Mouse (Mus musculus) heart, postnatal 14 days (tissue): Measurements from ENCODE around the gene Shld2. TPM values are rescaled to one million over a fixed set of nuclear protein-coding genes. Genes with fewer than 3 reads are reported as not detected.

Experiments
- DNase-seq, 2 experiments: peaks; one replicate each; pipeline ENCODE4 v3.0.0; 2021 to 2022
- intact Hi-C: fragments of 180-260 bp; cut with DNase I; formaldehyde crosslinking; loops from one replicate; pipeline ENCODE4 v1.15.1; 2025
- total RNA-seq, 2 experiments: library from RNA; stranded (reverse); gene quantifications; 2 replicates each; pipeline ENCODE4 v1.2.3; 2021

Shld2 gene
- total RNA-seq, 2 experiments from 2014 or later, result 7.2 to 7.6 TPM

DNA sequence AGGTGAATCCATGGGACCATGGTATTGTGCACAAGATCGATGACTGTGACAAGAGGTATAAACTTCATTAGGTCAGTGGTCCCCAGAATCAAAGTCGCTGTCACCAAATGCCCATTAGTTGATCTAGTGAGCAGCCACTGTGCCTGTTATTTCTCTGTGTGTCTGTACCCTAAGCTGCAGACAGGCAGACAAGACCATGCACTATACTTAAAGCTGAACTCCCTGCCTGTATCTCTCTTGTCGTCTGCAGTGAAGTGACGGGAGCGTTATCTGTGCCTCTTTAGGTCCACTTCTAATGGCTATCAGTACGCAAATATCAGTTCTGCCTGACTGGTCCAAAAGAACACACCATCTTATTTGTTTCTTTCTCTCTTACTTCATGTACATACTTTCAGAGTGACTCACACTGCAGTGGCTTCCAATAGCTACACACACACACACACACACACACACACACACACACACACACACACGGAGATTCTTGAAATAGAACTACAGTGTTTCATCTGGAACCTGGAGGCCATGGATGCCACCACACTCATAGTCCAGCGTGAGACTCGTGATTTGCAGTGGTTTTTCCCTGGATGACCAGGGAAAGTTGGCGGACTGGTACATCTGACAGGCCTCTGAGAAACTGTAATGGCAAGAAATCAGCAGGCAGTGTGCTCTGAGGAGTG, 81.3 kb downstream of the Shld2 start:
- intact Hi-C loops, result no loop called here
- no peak for DNase-seq

DNA sequence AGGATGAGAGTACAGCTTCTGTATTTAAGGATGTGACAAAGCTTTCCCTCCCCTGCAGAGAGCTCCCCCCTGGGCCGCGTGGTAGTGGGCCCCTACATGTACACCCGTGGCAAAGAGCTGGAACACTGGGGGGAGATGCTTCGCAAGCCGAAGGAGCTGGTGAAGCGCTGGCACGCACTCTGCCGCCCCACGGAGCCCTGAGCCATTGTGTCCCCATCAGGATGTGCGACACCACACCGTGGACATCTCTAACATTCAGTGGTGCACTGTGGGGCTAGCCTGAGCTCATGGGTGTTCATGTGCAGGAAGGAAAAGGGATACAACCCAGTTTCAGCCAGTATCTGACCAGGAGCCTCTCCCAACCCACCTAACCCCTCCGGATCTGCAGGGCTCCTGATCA, 82.3 kb downstream of the Shld2 start:
- DNase-seq, result no peak
- intact Hi-C loops, result no loop called here

DNA sequence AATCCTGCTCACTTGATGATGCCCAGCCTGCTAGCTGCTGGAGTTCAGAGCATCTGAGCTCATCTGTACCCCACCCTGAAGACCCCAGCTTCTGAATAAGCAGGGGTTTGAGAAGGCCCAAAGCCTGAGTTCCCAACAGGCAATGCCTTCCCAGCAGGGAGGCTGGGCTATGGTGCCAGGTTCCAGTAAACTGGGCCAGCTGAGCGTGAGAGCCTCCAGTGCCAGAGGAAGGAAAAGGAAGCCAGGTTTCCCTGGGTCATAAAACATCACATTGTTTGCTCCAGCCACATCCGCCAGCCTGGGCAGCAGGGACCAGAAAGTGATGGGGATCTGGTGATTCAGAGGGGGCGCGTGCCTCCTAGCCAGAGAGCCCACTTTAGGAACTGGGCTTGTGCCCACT, 83.7 kb downstream of the Shld2 start:
- intact Hi-C loops, result no loop called here
- no peak for DNase-seq

DNA sequence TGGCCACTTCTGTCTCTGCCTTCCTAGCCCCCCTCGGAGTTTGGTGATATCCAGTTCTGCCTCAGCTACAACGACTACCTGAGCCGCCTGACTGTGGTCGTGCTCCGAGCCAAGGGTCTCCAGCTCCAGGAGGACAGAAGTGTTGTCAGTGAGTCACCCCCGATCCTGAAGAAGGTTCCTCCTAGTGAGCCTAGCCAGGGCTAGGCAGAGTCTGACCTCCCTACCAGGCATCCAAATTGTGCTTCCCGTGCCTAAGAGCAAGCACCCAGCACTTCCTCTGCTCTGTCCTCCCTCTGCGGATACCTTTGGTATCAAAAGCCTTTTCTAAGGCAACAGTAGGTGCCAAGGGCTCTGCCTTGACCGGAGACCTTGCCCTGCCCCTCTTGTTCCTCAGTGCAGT, 84.3 kb downstream of the Shld2 start:
- no peak for DNase-seq
- intact Hi-C loops, result no loop called here

DNA sequence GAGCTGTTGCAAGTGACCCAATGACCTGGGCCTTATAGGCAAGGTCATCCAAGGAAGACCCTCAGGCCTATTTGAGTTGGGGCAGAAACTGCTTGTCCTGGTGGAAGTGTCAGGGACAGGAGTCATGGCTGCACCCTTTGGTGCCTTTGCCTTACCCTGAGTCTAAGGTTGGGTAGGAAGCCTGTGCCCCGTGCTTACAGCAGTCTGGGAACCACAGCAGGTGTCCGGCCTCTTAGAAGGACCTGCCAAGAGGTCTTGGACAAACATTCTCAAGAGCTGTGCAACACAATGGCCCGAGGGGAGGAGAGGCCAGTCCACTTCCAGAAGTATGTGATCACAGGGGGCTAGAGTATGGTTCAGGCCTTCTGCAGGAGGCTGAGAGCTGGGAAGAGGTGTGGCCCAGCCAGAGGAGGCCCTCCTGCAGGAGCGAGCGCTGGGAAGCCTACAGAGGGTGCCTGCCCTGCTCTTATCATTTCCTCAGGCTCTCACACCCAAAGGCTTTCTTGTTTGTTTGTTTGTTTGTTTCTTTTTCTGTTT, 86.9 kb downstream of the Shld2 start:
- intact Hi-C loops, result no loop called here
- DNase-seq, result no peak

DNA sequence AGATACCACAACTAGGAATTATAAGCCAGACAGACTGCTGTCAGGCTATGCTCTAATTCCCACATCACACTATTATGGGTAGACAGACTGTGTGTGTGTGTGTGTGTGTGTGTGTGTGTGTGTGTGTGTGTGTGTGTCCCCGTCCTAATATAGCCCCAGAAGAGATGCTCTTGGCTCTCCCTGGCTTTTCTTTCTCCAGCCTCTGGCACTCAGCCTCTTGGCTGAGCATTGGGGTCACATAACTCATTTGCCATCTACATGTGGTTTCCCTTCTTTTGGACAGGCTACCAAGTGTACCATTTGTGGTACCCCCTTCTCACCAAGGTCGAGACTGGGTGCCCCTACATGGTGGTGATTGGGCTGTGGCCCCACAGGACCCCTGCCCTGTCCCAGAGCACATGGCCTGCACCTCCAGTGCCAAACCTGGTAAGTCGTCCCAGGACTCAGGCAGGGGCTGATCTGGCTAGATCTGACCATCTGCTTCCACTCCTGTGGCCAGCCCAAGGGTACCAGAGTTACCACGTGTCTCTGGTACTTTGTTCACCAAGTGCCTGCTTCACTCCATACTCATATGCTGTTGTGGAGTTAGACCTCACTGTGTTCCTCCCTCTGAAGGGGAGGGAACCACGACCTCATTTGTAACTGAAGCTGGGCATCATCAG, 88.7 kb downstream of the Shld2 start:
- peak in 1 of 2 experiments; percentile 30 for DNase-seq
- intact Hi-C loops, result no loop called here

DNA sequence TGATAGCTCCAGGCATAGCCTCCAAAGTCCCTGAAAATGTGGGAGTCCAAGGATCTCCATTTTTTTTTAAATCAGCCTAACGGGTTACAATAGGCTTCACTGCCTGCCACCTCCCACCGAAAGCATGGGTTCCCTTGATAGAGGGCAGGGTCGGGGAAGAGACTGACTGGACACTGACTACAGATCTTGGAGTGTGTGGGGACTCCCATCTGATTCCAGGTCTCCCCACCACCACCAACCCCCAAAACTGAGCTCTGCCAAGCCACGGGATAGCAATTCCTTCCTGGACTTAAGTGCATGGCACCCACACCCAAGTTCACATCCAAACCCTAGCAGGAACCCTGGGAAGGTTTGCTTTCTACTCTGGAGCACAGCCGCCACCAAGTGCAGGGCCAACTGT, 89.9 kb downstream of the Shld2 start:
- intact Hi-C loops, result no loop called here
- DNase-seq, result no peak

DNA sequence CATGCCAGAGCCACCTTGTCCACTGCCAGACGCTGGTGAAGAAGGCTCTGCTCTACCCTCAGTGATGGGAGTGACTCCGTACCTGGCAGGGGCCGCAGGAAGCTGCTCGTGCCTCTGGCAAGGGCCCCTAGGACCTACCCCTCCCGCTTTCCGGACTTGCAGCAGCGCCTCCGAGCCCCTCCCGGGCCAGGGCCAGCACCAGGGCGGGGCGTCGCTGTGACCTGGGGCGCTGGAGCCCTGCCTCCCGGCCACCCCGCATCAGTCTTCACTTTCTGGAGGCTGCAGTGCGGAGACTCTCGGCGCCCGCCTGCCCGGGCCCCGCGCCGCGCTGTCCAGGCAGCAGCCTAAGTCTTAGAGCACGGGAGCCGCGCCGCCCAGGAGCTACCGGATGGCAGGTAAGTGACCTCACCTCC, 90.5 kb downstream of the Shld2 start:
- intact Hi-C loops, result no loop called here
- no peak for DNase-seq

DNA sequence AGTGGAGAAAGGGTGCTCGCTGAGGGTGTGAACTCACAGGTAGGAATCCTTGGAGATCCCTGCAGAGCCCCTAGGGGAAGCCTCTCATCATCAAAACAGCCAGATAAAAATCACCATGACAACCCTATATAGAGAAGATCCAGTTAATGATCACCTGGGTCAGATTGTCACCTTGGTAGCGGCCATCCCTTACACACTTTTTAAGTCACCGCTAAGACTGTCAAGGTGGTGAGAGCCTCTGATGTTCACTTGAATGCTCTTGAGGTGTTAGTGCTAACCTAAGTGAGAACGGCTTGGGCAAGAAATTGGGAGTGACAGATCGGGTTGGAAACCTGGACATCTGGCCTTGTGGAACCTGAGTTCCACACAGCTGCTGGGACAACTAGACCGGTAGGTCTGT, 91.0 kb downstream of the Shld2 start, which contains the start of gene Syt15:
Gene Syt15, plus strand, starts transcription at position 301 of the 400 bp plus-strand sequence.
- DNase-seq, result no peak
- intact Hi-C loops, result no loop called here

DNA sequence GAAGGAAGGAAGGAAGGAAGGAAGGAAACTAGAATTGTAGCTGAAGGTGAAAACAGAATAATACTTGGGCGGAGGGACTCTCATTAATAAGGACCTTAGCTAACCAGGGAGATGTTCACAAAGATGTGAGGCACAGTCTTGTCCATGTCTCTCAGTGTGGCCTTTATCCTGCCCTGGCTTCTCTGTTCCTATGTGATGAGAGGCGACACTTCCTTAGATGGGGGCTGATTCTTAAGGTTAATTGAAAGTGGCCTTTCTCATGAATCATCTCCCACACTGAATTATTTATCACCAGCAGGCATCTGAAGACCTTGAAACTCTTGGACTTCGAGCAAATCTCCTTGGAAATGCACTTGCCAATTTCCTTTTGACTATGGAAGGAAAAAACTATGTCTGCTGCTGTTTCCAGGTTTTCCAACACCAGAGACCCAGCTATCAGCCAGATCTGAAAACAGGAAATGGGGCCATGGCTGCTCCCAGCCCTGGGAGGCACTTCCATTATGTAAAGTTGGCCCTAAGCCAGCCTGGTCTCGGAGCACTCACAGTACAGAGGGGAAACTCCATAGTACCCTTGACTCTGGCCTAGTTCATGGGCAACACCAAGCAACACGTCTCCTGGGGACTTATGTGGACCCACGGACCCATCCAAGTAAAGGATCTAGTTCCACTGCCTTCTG, 94.7 kb downstream of the Shld2 start:
- intact Hi-C loops, result no loop called here
- DNase-seq, result peak in 1 of 2 experiments; percentile 23

DNA sequence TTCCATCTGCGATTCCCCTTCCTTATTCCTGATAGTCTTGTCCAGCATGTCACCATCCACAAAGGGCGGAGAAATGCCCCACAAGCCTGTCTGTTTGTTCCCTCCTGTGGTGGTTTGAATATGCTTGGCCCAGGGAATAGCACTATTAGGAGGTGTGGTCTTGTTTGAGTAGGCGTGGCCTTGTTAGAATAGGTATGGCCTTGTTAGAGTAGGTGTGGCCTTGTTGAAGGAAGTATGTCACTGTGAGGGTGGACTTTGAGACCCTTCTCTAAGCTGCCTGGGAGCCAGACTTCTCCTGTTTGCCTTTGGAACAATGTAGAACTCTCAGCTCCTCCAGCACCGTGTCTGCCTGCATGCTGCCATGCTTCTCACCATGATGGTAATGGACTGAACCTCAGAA, 100.4 kb downstream of the Shld2 start:
- intact Hi-C loops, result loop anchor here (2.0 kb wide), 1 partner anchor 129 kb away; no protein-coding TSS in a partner anchor
- DNase-seq, result no peak

DNA sequence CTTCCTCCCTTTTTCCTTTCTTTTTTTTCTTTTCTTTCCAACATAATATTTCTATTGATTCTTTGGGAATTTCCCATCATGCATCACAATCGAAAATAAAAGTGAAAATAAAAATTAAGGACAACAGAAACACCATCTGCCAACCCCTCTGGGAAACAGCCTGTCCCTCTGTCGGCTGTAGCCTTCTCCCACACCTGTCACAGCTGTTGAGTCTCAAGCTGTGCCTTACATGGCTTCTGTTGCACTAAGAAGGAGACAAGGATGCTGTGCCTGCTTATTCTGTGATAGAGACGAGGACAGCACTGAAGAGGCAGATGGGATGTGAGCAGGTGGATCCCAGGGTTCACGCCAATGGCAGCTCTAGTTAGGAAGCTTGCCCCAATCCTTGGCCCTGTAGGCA, 101.2 kb downstream of the Shld2 start:
- intact Hi-C loops, result loop anchor here (2.0 kb wide), 1 partner anchor 128 kb away; no protein-coding TSS in a partner anchor

DNA sequence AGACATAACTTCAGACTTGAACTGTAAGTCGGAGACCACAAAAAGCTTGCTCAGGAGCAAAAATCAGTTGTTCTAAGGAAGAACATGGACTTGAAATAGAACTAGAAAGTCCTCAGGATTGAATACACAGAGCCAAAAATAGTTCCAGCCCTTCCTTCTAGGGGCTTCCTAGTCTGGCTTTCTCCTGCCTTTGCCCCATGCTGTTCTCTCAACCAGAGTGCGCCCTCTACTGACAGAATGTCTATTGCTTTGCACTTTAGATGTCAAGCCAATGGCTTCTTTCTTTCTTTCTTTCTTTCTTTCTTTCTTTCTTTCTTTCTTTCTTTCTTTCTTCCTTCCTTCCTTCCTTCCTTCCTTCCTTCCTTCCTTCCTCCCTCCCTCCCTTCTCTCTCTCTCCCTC, 101.6 kb downstream of the Shld2 start:
- peak; percentile 33 to 72 for DNase-seq
- intact Hi-C loops, result loop anchor here (2.0 kb wide), 1 partner anchor 128 kb away; no protein-coding TSS in a partner anchor

More for the DNA sequence above, 101.2 kb downstream of the Shld2 start:
- no peak for DNase-seq

DNA sequence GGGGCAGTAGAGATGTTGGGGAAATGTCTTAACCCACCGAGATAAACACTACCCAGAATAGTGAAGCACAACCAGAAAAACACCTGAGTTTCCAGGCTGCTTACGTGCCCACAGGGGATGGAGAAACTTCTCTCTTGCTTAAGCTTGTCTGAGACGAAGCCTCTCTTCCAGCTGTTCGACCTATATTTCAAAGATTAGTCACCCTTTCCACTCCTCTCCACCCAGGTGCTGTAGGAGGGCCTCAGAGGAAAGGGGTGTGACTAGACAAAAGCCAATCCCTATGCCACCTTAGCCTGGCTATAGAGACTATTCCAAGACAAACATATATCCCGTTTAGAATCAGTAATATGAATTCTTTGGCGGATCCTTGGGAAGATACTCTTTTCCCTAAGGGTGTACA, 102.3 kb downstream of the Shld2 start:
- DNase-seq, result no peak
- intact Hi-C loops, result loop anchor here (2.0 kb wide), 1 partner anchor 127 kb away; no protein-coding TSS in a partner anchor

DNA sequence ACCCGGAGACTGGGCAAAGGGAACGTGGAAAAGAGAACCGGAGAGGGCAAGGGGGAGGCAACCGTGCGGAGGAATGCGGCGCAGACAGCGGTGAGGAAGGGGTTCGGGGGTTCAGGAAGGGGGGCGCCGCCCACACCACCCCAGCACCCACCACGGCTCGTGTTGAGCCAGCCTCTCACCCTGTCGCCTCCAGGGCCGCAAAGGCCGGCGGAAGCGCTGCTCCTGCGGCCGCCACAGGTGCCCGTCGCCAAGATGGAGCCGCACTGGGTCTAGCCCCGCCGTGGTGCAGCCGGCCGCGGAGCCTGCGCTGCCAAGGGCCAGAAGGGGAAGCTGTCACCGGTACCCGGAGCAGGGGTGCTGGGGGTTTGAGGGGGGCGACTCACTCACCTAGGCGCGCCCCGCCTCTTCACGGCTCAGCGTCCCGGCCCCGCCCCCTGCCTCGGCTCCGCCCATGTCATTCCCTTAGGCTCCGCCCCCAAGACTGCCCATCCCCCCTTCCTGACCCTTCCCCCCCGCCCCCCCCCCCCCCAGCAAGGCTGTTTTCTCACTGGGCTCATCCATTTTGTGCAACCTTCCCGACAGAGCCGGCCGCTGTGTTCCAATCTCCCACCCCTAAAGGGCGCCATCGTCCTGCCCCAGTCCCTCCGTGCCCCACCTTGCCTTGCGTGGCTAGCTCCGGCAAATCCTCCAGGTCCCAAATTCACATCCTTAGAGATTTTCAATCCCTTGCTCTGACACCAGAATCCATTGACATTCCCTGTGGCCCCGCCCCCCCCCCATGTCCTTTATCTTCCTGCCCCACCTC, 108.9 kb downstream of the Shld2 start, which contains the start of gene Gprin2:
Gene Gprin2, minus strand, starts transcription at position 423 of the 805 bp plus-strand sequence.
- intact Hi-C loops, result no loop called here
- DNase-seq, result peak; percentile 26 to 29

DNA sequence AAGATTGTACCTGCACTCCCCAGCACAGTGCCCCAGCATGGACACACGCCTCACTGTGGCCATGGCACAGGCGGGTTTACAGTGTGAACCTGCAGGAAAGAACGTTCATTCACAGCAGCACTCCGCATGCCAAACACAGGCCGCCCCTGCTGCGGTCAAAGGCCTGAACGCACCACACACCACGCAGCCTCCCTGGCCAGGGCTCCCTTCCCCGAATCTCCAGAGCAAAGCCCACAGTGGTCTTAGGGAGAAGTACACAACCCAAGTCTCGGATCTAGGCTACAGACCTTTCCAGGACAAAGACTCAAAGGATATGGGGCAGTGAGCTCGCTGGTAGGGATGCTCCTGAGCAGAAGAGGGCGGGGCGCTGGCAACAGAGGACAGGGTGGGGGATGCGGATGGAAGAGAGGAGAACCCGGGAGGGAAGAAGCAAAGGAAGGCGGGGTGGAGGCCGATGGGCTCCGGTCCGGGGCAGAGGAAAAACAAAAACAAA, 109.5 kb downstream of the Shld2 start:
- peak; percentile 31 to 32 for DNase-seq
- intact Hi-C loops, result no loop called here

DNA sequence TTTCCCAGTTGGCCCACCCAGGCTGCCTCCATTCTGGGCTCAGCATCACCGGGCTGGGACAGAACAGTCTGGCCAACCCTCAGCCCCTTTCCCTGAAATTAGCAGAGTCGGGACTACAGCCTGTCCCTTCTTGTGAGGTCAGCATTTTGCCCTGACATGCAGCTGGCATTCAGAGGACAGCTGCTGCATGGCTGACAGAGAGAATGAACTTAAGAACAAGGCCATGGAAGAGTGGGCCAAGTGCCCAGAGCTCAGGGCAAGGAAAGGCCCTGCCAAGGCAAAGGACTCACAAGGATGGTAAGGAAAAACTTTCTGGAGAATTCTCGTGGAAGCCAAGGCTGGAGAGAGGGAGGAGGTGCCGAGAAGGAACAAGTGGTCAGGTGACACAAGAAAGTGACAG, 113.6 kb downstream of the Shld2 start:
- intact Hi-C loops, result no loop called here
- DNase-seq, result no peak

DNA sequence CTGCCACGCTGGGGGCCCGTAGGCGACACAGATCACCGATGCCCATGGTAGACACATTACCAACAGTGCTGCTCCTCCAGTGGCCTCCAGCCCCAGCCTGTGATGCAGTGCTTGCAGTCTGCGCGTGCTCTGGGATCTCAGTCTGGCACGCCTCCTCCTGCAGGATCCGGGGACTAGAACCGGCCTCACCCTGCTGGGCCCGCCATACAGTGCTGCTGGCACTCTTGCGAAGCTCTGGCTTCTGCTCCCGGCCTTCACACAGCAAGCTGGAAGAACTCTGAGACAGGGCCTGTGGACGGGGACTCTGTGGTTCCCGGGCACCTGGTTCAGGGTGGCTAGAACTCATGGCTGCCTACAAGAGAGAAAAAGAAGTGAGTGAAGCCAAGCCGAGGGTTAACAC, 114.8 kb downstream of the Shld2 start:
- intact Hi-C loops, result no loop called here
- DNase-seq, result no peak

DNA sequence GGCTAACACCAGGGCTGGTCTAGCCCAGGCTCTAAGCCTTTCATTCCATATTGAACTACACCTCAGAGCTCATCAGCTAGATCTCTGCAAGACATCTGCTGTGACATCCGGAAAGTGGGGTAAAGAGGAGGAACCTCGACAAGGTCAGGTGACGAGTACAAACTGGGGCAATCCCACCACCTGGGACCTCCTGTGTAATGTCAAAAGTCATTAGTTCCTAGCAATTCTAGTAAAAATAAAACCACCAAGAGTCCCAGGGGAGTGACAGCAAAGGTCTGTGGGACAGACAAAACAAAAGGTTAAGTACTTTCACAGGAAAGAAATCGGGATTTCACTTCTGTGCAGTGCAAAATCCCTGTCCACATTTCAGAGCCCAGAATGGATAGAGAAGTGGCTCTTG, 116.4 kb downstream of the Shld2 start:
- DNase-seq, result no peak
- intact Hi-C loops, result no loop called here

DNA sequence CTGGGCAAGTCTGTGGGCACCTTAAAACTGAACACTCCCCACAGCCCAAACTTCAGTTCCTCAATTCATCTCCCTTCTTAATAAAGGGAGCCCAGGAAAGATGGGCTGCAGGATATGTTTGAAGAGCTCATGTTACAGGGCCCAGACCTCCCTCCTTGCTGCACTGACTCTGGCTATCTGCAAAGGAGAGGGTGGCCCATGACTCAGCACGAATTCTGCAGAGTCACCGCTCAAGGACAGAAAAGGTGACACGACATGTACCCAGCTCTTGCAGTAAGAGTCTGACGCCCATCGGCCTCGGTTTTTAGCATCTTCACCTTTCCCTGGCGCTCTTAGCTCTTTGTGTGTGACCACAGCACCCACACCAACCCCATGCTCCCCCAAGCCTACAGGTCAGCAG, 119.9 kb downstream of the Shld2 start:
- no peak for DNase-seq
- intact Hi-C loops, result no loop called here
